Mouse (Mus musculus) limb, embryonic 10.5 days (tissue): ENCODE measurements at regions not wholly inside any gene's neighbourhood (a gene's known extent, or its start where the extent isn't known, plus 50 kb on each side); places are given as distances from the start of the nearest gene placed in this dataset.
A peak's percentile ranks its signal among the peaks of the same experiment; 100 is the strongest.

Experiments
- DNase-seq: peaks from one replicate; pipeline ENCODE4 v3.0.0-alpha.2; 2017; ENCODE audit warnings: low spot score
- H3K27ac ChIP-seq: fragments of 300-500 bp; sonication (generic); 2 replicates; pipeline ENCODE4 v1.5.1; 2016; ENCODE audit warnings: mild to moderate bottlenecking
- H3K27me3 ChIP-seq: fragments of 300-500 bp; sonication (generic); 2 replicates; pipeline ENCODE4 v1.6.1; 2016; ENCODE audit warnings: low read depth, mild to moderate bottlenecking; ENCODE audit not compliant: poor library complexity, severe bottlenecking
- H3K36me3 ChIP-seq: fragments of 300-500 bp; sonication (generic); 2 replicates; pipeline ENCODE4 v1.6.1; 2016; ENCODE audit warnings: mild to moderate bottlenecking, moderate library complexity
- H3K4me1 ChIP-seq: fragments of 300-500 bp; sonication (generic); 2 replicates; pipeline ENCODE4 v1.6.1; 2016
- H3K4me3 ChIP-seq: fragments of 300-500 bp; sonication (generic); 2 replicates; pipeline ENCODE4 v1.5.1; 2016; ENCODE audit warnings: mild to moderate bottlenecking, moderate library complexity
- H3K9me3 ChIP-seq: fragments of 300-500 bp; sonication (generic); replicated peaks from 2 replicates; pipeline ENCODE4 v1.6.1; 2016; ENCODE audit warnings: mild to moderate bottlenecking
- WGBS: fragments of 180-500 bp; shearing (Covaris S2); methylation state at CpG from one replicate; pipeline ENCODE4 v1.1.7; 2016; 5-methylcytosine and 5-hydroxymethylcytosine counted together

DNA sequence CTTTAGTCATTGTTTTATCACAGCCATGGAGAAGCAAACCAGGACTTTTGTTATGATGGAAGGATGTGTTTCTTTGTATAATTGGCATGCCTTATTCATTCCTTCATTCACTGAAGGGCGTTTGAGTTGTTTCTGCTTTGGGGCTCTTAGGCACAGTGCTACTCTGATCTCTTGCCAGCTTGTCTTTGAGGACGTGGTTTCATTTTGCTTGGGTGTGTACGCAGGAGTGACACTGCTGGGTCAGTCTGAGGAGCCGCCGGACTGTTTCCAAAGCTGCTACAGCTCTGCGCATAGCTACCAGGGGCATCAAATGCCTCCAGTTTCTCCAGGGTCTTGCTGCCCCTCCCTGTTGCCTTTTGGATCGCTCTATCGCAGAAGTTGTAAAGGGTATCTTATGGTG is 141.9 kb downstream of the 1500009L16Rik start:
- no peaks in the 10 kb centered on the region for H3K36me3 ChIP-seq
- DNase-seq: no peak

DNA sequence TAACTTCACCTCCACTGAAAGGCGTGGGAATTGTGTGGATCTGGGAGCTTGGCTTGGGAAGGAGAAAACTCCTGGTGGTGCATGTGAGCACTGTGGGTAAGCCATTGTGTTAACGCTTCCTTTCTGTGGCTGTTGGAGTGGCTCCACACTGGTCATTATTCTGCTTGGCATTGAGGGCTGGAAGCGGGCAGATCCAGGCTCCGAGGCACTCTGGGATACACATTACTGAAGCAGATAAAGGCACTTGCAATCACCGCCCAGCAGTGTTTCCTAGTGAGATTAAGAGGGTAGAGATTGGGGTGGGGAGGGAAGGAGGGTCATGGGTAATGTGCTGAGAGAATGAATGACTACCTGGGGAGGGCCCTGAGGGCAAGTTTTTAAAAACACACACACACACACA is 143.3 kb downstream of the 1500009L16Rik start:
- WGBS: 79% methylated on average over 5 of the region's 5 CpGs
- no peaks in the 10 kb centered on the region for H3K9me3 ChIP-seq
- no peak overlapping the region for H3K4me3 ChIP-seq
- no peak overlapping the region for H3K27ac ChIP-seq
- DNase-seq: no peak
- H3K4me1 ChIP-seq: peaks cover 10% of the 10 kb centered on the region; the same call in 1 of the 2 replicates
- H3K27me3 ChIP-seq: no peaks in the 10 kb centered on the region; the same call in 1 of the 2 replicates
- no peaks in the 10 kb centered on the region for H3K36me3 ChIP-seq

More for the DNA sequence above, 141.9 kb downstream of the 1500009L16Rik start:
- peaks cover 10% of the 10 kb centered on the region; the same call in 1 of the 2 replicates for H3K4me1 ChIP-seq
- WGBS: 90% methylated on average over 8 of the region's 8 CpGs
- no peaks in the 10 kb centered on the region for H3K27me3 ChIP-seq
- no peaks in the 10 kb centered on the region for H3K9me3 ChIP-seq
- H3K27ac ChIP-seq: no peak overlapping the region
- H3K4me3 ChIP-seq: no peak overlapping the region

DNA sequence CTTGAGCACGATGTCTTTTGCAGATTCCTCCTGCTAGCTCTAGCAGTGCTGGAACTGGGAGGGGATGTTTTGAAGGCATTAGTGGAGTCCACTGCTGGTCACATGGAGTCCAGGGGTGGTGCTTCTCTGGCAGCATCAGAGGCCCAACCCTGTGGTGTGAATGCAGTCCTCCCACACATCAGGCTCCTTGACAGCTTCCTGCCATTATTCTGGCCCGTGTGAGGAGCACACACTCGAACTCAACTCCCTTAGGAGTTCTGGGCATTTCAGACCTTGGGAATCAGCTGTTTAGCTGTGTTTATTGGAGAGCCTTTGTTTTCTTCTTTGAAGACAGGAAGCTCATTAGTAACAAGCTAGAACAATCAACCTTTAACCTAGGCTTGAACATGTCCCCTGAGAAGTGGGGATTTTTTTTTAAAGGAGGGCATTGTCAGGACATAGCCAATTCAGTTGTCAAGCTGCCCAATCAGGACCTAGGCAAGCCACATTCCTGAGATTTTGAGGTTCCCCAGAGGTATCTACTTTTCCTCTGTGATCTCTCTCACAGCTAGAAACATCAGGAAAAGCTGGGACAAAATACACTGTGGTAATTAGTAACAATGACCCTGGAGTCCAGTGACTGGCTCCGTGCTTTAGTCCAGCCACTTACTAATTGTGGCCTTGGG is 149.2 kb downstream of the 1500009L16Rik start:
- Histone ChIP-seq H3K4me1 (peaks cover 6% of the 10 kb centered on the region; the same call in 1 of the 2 replicates), H3K27me3 (no peaks in the 10 kb centered on the region; the same call in 1 of the 2 replicates), H3K4me3 (no peak overlapping the region), H3K27ac (no peak overlapping the region), H3K9me3 (no peaks in the 10 kb centered on the region), H3K36me3 (no peaks in the 10 kb centered on the region)
- DNase-seq: no peak
- 39% methylated on average over 4 of the region's 4 CpGs for WGBS

DNA sequence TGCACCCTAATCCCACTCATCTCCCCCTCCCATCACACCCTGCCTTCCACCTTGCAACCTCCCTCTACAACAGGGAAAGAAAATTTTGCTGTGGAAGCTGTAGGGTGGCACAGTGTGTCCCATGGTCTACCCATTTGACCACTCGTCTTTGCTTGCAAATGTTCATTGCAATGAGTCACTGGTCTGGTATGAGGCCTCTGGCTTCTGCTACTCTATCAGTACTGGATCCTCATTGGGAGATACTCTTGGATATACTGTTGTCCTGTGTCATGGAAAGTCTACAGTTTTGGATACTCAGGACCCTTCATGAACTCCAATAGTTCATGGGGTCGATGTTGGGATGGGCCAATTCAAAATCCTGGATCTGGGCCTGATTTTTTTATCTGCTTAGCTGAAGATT is 156.1 kb downstream of the 1500009L16Rik start:
- DNase-seq: no peak

DNA sequence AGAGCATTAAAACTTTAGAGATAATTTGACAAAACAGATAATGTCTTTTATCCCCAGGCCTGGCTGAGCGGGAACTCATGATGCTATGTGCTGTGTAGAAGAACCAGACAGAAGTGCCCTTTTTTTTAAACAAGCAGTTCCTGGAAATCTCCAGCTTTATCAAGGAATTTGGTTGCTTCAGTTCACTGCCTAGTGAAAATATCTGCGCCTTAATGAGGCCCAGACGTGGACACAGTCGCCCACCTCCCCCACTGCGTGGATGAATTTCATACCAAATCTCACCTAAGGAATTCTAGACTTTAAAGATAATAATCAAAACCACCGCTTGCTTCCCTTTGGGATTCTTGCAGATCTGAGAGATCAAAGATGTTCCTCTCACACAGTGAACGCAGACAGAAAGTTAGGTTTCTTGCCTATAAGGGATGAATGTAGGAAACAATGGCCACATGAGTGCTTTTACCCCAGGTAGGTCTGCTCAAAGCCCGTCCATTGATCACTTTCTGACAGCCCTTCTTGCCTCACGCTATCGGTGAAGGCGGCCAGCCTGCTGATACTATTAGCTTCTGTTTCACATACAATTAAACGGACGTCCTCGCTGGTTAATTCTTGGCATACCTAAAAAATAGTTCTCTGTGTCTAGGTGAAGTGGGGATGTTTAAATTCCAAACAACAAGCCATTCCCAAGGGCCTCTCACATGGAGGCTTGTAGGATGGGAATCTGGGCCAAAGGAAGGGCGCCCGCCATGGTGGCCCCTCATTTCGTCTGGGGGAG is 159.6 kb downstream of the 1500009L16Rik start:
- WGBS: 47% methylated on average over 17 of the region's 17 CpGs
- Histone ChIP-seq H3K4me3 (no peak overlapping the region), H3K36me3 (no peaks in the 10 kb centered on the region), H3K27ac (peak overlapping the region; percentile 79), H3K9me3 (no peaks in the 10 kb centered on the region), H3K4me1 (peaks cover 25% of the 10 kb centered on the region), H3K27me3 (no peaks in the 10 kb centered on the region)
- peak; percentile 48 for DNase-seq

More for the DNA sequence above, 156.1 kb downstream of the 1500009L16Rik start:
- 94% methylated on average over 2 of the region's 2 CpGs for WGBS
- Histone ChIP-seq H3K27ac (no peak overlapping the region), H3K27me3 (no peaks in the 10 kb centered on the region), H3K36me3 (no peaks in the 10 kb centered on the region), H3K4me3 (no peak overlapping the region), H3K9me3 (no peaks in the 10 kb centered on the region), H3K4me1 (peaks cover 25% of the 10 kb centered on the region)

DNA sequence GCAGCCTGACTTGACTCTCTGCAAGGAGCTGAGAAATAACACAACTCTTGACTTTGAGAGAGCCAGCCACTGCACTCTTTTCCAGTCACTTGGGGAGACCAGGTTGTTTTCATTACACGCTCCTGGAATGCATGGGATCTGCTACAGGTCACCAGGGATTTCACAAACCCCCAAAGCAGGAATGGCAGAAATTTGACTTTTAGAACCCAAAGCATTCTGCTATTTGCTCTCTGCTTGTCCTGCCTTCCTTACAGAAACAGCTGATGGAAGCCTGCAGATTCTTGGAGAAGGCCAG is 160.2 kb downstream of the 1500009L16Rik start:
- no peak for DNase-seq
- peak overlapping the region; percentile 79 for H3K27ac ChIP-seq
- H3K4me1 ChIP-seq: peaks cover 25% of the 10 kb centered on the region
- no peaks in the 10 kb centered on the region for H3K9me3 ChIP-seq
- no peaks in the 10 kb centered on the region for H3K36me3 ChIP-seq
- H3K4me3 ChIP-seq: no peak overlapping the region
- WGBS: 38% methylated on average over 1 of the region's 1 CpGs
- no peaks in the 10 kb centered on the region for H3K27me3 ChIP-seq

DNA sequence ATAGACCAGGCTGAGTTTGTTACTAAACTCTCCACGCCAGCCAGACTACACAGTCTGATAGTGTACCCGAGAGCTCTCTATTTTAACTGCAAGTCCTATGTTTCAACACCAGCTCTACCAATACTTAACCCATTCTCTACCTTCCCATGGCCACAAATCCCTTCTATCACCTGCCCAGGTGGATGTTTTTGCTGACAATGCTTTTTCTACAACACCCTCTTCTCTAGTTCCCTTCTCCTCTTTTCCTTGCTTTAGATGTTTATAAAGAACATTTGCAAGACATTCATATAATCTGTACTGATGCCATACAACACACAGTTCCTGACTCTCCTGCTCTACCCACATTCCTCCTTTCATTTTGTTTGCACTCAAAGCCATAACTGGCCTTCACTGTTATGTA is 161.9 kb downstream of the 1500009L16Rik start:
- Histone ChIP-seq H3K27ac (no peak overlapping the region), H3K9me3 (no peaks in the 10 kb centered on the region), H3K36me3 (no peaks in the 10 kb centered on the region), H3K27me3 (no peaks in the 10 kb centered on the region), H3K4me1 (peaks cover 25% of the 10 kb centered on the region), H3K4me3 (no peak overlapping the region)
- WGBS: 84% methylated on average over 2 of the region's 2 CpGs
- DNase-seq: no peak

DNA sequence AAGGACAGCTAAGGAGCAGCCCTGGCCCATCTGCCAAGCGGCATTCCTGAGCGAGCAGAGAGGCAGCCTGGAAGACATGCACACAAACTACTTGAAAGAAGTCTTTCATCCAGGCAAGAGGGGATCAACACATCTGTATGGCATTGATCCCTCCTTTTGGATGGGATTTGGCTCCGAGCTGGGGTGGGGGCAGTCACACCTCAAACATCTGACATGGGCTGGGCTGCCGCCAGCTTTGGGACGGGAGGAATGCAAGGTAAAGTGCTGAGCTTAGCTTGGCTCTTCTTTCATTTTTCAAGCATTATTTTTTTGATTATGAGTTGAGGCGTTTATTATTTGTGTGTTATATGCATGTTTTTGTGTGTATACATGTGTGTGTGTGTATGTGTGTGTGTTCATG is 165.9 kb downstream of the 1500009L16Rik start:
- H3K36me3 ChIP-seq: no peaks in the 10 kb centered on the region
- no peak for DNase-seq
- no peak overlapping the region for H3K27ac ChIP-seq
- no peaks in the 10 kb centered on the region for H3K4me1 ChIP-seq
- WGBS: 85% methylated on average over 6 of the region's 6 CpGs
- H3K4me3 ChIP-seq: no peak overlapping the region
- H3K27me3 ChIP-seq: no peaks in the 10 kb centered on the region
- no peaks in the 10 kb centered on the region for H3K9me3 ChIP-seq

DNA sequence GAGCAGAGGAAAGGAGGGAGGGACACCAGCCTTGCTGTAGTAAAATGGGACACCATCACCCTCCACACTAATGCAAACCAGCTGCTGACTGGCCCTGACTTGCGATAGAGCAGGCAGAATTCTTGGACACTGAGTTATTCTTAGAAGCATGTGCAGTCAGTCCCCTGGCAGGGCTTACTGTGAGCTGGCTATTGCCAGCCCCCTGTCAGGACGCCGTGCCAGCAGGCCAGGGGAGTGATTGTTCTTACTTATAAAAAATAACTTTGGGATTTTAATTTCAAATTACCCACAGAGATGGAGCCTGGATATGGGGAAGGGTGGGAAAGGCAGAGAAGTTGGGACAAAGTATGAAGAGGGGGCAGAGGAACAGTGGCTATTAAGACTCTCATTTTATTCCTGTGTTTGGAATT is 173.1 kb downstream of the 1500009L16Rik start:
- 26% methylated on average over 3 of the region's 3 CpGs for WGBS
- peak; percentile 65 for DNase-seq
- Histone ChIP-seq H3K27me3 (no peaks in the 10 kb centered on the region), H3K36me3 (no peaks in the 10 kb centered on the region), H3K27ac (peak overlapping the region; percentile 56), H3K4me1 (peaks cover 14% of the 10 kb centered on the region), H3K4me3 (no peak overlapping the region), H3K9me3 (no peaks in the 10 kb centered on the region)

DNA sequence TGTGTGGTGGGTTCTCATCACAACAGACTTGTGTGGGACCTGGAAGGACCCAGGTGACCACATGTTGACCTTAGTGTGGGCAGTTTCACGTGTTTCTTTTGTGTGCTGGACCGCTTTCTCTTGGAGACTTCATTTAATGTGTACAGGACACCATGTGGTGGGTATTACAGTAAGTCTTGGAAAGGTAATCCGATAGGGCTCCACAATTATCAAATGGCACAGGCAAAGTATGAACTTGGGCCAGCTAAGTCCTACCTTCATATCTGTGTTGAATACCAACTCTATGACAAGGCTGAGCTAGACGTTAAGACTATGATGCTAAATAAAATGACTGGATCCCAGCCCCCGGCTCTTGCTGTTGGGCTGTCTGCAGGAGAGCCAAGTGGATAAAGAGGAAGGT is 173.5 kb downstream of the 1500009L16Rik start:
- Histone ChIP-seq H3K9me3 (no peaks in the 10 kb centered on the region), H3K4me1 (peaks cover 14% of the 10 kb centered on the region), H3K27me3 (no peaks in the 10 kb centered on the region), H3K27ac (peak overlapping the region; percentile 56; the same call in 1 of the 2 replicates), H3K36me3 (no peaks in the 10 kb centered on the region), H3K4me3 (no peak overlapping the region)
- 87% methylated on average over 5 of the region's 5 CpGs for WGBS
- no peak for DNase-seq

DNA sequence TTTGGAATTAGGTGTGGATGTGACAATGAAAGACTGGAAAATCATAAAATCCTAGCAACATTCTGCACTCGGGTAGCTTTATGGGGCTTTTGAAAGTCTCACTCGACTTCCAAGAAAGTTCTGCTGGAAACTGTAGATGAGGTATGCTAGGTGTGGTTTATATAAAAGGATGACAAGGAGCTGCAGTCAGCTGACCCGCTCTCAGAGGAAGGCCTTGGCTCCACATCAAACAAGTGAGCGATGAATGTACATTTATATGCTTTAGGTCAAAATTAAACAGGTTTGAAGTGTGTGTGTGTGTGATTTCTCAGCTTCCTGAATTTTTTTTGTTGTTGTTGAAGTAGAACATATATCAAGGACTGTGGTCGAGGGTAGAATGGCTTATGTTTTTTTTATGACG is 174.9 kb downstream of the 1500009L16Rik start:
- no peaks in the 10 kb centered on the region for H3K36me3 ChIP-seq
- H3K4me3 ChIP-seq: no peak overlapping the region
- H3K4me1 ChIP-seq: peaks cover 14% of the 10 kb centered on the region
- H3K27ac ChIP-seq: no peak overlapping the region
- H3K27me3 ChIP-seq: no peaks in the 10 kb centered on the region
- WGBS: 80% methylated on average over 6 of the region's 6 CpGs
- no peak for DNase-seq
- H3K9me3 ChIP-seq: no peaks in the 10 kb centered on the region

DNA sequence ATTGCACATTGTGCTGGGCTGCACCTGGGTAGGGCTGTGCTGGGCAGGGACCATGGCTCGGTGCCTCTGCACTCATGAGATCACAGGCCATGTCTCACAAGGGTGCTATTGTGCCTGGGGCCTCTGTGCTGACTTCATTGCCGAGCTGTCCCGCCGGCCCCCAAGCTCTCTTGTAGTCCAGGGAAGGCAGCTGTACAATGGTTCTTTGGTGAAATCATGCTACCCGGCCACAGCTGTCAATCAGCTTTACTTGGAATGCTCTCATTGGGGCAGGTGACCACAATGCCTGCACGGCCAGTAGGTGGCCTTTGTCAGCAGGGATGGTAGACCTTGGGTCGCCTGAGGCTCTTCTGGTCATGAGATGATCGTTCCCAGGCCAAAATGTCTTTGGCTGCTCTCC is 184.1 kb downstream of the 1500009L16Rik start:
- Histone ChIP-seq H3K36me3 (no peaks in the 10 kb centered on the region), H3K27ac (no peak overlapping the region), H3K27me3 (no peaks in the 10 kb centered on the region), H3K9me3 (no peaks in the 10 kb centered on the region), H3K4me3 (no peak overlapping the region), H3K4me1 (peaks cover 3% of the 10 kb centered on the region; the same call in 1 of the 2 replicates)
- WGBS: 86% methylated on average over 8 of the region's 8 CpGs
- no peak for DNase-seq

DNA sequence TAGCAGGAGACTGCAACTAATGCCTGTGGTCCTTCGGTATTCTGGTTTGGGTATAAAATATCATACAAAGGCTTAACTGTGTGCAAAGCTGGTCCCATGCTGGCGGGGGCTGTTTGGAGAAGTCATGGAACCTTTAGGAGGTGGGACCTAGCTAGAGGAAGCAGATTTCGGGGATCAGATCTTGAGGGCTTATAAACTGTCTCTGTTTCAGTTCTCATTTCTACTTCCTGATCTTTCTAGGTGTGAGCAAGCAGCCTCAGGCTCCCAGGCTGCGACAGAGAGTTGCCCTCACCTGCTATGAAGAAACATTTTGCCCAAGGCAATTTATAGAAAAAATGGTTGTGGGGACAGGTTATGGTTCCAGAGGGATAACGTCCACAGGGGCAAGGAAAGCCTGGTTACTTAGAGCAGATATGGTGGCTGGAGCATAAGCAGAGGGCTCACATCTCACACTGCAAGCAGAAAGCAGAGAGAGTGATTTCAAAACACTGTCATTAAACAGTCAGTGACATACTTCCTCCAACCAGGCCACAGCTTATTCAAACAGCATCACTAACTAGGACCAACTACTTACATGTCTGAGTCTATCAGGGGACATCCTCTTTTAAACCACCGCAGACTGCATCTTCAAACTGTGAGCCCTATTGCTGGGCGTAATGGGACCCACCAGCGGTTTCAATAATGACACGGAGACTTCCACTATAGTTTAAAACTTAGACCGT is 188.1 kb downstream of the 1500009L16Rik start:
- H3K4me1 ChIP-seq: peaks cover 19% of the 10 kb centered on the region
- no peaks in the 10 kb centered on the region for H3K27me3 ChIP-seq
- no peak overlapping the region for H3K4me3 ChIP-seq
- DNase-seq: no peak
- no peaks in the 10 kb centered on the region for H3K9me3 ChIP-seq
- H3K36me3 ChIP-seq: no peaks in the 10 kb centered on the region
- WGBS: 92% methylated on average over 10 of the region's 10 CpGs
- H3K27ac ChIP-seq: no peak overlapping the region
